Mouse (Mus musculus) E14TG2a.4 (cell line): ENCODE measurements at regions not wholly inside any gene's neighbourhood (a gene's known extent, or its start where the extent isn't known, plus 50 kb on each side); places are given as distances from the start of the nearest gene placed in this dataset.

Experiments
- CTCF ChIP-seq: conservative IDR thresholded peaks from 2 replicates; pipeline ENCODE4 v1.5.1; 2014; ENCODE audit warnings: low read length
- POU5F1 ChIP-seq: IDR thresholded peaks from 2 replicates; pipeline ENCODE4 v1.6.1; 2014; ENCODE audit warnings: low read length, borderline replicate concordance

- TF ChIP-seq CTCF = no peak
- TF ChIP-seq POU5F1 = no peak
Measured at GRCm38 (mm10) chr10:126371881-126372280, 405.9 kb downstream of the Lrig3 start.
